Mouse (Mus musculus): ENCODE results near the gene Tpk1. TPM values are rescaled to one million over a fixed set of nuclear protein-coding genes. Genes with fewer than 3 reads are reported as not detected.

The Tpk1 gene
- total RNA-seq, 2 experiments from 2014 or later: 5.5 to 6.2 TPM

- DNase-seq: no peak
Measured at GRCm38 (mm10) chr6:43349083-43349482, 317.0 kb downstream of the Tpk1 start.

GRCm38 (mm10) chr6:43347637-43348036 is 318.4 kb downstream of the Tpk1 start:
- DNase-seq: no peak

DNA sequence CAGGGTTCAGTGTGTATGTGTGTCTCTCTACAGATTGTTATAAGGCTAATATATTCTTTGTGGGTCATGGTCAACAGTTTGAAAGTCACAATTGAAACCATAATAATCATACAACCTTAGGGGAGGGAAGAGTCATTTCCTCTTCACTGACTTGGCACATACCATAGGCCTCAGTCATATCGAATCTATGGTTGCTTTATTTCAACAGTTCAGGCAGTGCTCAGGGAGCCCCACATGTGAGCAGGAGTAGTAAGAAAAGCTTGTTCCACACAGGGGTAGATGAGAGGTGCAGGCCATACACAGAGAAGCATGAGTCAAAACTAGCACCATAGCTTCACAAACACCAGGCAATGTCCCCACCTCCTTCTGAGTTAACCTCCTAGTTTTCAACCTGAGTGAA is 323.1 kb downstream of the Tpk1 start:
- DNase-seq: no peak

DNA sequence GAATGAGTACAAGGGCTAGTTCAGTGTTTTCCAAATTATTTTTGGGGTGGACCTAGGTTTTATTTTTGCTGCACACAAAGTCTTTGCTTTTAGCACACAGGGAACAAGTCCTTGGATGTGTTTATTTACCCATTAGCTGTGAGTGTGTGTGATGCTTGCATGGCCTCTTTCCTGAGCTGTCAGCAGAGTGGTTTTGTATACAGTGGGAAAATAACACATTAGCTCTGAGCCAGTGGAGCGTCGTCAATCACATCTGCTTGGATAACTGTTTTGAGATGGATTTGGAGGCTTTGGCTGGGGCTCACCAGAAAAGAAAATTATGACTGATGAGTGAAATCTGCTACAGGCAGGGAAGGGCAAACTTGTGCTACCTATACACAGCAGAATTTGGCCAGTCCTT is 323.7 kb downstream of the Tpk1 start:
- DNase-seq: no peak

GRCm38 (mm10) chr6:43338804-43339203 is 327.3 kb downstream of the Tpk1 start:
- no peak for DNase-seq

- DNase-seq: peak; percentile 66
Measured at GRCm38 (mm10) chr6:43337491-43337961, 328.6 kb downstream of the Tpk1 start.

- no peak for DNase-seq
Measured at GRCm38 (mm10) chr6:43335619-43336234, 330.4 kb downstream of the Tpk1 start.

DNA sequence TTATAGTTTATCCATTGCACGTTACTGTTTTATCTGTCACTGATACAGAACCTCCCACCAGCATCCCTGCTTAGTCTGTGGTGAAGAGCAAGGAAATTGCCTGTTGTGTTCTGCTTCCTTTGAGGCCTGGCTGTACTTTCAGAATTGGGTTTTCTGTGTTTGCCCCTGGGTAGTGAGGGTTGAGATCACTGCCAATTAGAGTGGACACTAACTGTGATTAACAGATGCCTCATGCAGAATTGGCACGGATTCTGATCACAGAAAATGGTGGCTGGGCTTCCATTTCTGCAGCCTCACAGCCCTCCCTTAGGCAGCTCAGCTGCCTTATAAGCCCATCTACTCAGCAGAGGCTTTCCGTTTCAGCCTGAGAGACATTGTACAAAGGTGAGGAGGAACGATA is 332.6 kb downstream of the Tpk1 start:
- no peak for DNase-seq

DNA sequence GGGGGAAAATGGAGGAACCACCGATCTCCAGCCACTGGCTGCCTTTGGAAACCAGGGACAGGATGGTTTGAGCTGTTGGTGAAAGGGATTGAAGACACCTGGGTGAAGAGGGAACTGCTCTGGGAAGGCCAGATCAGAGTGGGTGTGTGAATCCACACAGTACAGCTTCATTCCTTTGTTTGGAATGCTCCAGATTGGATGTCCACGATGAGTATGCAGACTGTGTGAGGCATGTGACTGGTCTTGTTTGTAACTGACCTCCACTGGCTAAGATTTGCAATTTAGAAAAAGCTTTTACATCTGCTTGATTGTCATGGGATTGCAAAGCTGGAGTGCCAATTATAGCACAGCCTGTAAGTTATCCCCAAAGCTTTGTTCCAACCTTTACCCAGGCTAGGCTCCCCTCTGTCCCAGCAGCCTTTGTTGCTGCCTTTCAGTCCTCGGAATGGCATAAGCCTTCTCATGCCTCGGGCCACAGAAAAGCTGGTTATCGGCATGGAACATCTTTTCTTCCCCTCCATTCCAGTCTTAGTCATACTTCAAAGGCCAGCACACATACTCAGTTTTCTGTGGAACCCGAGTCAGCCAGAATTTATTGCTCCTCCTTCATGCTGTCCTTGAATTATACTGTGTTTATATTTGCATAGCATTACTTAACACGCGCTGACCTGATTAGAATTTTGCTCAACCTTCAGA is 353.0 kb downstream of the Tpk1 start:
- no peak for DNase-seq

GRCm38 (mm10) chr6:43312546-43312945 is 353.5 kb downstream of the Tpk1 start:
- DNase-seq: no peak

DNA sequence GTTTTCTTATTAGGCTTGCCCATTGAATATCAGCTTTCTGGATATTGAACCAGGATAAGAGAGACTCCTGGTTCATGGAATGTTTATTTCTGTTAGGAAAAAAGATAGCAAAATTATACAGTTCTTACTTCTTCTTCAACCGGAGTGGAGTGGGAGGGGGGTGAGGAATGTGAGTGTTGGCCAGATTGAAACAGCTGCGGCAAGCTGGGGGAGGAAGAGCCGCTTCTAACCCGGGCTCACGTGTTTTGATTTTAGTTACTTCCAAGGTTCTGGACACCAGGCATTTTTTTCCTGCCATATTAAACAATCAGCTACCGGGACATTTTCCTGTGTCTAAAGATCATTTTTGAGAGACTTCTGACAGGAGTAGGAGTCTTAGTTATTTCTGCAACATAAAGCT is 356.0 kb downstream of the Tpk1 start:
- peak; percentile 20 for DNase-seq

GRCm38 (mm10) chr6:43309454-43309853 is 356.6 kb downstream of the Tpk1 start, which contains the start of gene Nobox:
Gene Nobox, minus strand, starts transcription at chr6:43309554.
- no peak for DNase-seq

GRCm38 (mm10) chr6:43297508-43297850 is 368.6 kb downstream of the Tpk1 start:
- no peak for DNase-seq

DNA sequence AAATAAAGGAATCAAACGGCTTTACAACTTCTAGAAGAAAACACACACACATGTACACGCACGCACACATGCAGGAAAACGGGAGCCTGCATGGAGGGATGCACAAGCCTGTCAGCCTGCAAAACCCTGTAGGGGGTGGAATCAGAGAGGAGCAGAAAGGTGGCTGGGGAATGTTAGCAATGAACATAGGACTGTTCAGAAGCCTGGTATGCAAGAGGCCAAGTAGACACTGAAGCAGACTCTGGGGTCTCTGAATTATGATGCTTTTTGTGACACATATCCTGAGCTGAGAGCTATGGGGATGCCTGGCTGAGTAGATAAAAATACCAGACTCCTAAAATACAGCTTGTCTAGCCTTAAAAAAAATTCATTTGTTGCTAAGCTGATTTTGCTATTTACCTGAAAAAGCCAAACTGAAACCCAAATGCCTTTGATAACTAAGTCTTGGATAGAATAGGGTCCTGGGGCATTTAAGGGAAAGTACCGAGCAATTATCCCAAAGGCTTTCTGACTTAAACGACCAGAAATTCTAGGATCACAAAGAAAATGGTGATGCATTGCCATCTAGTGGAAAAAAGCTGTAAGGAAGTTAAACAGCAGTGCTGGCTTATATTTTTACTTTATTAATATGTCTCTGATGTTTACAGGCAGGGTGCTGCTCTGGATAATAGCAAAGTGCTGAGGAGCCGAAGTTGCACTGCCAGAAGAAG is 369.1 kb downstream of the Tpk1 start:
- no peak for DNase-seq

- DNase-seq: no peak
Measured at GRCm38 (mm10) chr6:43295908-43296307, 370.2 kb downstream of the Tpk1 start.
